Mouse (Mus musculus) retina, postnatal 1 day (tissue): ENCODE results near the gene Snx7.

Source experiments
- DNase-seq: peaks from one replicate; pipeline ENCODE4 v3.0.0-alpha.2; 2012

Snx7 gene

DNA sequence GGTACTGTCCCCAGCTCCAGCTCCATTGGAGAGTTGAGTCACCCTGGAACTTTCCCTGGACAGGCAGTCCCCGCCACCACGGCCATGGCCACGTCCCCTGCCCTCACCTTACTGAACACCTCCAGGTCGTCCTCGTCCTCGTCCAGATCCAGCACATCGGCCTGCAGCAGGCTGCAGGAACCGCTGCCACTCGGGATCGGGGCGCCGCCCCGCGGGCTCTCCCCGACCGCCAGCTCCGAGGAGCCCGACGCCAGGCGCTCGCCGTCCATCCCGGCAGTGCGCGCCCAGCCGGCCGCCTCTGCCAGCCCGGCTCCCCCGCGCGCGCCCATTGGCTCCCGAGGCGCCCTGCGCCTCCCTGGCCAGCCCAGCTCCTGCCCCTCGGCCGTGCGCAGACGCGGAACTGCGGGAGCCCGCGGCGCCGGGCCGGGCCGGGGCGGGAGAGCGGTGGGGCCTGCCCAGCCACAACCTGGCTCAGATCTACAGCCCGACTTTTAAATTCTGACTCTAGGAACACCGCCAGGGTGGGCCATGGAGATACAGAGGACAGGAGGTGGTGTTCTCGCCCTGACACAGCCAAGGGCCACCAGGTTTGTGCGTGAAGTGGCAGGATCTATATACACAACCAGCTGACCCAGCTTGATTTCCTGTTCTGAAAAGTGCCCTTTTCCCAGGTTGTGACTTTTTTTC, at the start of gene Snx7:
Snx7 (minus strand) TSS at position 300 of the 687 bp plus-strand sequence.
- DNase-seq: peak; percentile 91

DNA sequence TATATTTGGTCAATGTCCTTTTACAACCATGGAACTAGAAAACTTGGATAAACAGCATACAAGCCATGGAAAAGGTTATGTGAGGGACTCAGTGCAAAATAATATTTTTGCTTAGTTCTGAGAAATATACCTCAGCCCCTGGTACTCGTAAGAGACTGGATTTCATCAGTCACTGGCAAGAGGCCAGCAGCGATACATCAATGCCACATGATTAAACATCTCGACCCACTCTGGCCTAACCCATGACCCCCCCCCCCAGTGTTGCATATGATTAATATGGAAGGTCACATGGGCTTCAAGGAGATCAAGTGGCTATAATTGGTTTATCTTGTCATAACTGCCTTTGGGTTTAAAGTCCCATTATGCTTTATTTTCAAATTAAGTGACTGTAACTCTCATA, 46.7 kb upstream of the Snx7 start:
- DNase-seq: peak; percentile 44

DNA sequence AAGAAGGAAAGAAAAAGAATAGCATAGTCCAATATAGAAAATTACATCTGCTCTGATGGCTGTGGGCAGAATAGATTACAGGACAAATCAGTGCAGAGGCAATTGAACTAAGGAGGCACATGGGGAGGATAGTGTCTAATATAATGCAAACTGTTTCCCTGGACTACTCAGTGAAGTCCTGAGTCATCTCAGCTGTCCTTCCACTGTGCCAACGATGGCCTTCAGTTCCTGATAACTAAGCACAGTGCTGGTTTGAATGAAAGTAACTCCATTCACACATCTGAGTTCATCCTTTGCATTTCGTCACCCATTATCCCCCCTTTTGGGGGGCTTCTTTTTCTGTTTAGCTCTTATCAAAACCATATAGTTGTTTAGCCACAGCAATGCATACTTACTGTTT, 25.0 kb upstream of the Snx7 start:
- no peak for DNase-seq

DNA sequence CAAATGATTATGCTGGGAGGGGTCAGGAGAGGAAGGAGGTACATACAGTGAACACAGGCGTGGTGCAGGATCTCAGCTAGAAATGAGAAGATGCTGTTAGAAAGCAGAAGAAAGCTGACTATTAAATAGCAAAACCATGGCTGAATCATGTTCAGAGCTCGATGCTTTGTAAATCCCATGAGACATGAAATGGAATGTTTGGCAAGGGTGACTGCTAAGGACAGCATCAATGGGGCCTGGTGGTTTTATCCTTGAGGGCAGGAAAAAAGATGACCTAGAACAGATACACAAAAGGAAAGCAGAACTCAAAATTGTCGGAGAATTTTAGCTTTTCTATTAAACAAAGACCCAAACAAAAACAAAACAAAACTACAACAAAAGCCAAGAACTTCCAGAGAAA, 6.7 kb upstream of the Snx7 start:
- DNase-seq: no peak

DNA sequence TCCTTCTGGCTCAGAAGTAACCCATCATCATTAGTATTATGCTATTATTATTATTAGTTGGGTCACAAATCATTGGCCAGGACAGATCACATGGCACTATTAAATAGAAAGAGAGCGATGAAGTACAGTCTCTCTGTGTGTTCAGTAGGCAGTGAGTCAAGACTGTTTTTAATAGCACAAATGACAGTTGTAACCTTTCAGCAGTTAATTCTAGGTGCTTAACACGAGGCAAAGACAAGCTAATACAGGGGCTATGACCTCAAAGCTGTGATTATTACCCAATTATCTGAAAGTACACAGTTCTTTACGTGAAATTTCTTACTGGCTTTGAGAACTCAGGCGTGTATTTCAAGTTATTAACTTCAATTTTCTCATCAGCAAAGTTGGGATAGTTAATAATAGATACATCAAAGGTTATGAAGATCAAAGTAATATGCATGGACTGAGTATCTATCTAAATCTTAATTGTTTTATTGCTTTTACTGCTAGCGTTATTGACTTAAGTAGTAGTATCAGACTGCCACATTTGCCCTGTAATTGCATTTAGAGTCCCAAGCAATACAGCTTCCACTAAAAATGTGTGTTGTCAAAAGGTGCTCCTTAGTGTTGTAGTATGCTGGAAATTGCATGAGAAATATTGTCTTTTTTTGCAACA, 4.6 kb upstream of the Snx7 start:
- no peak for DNase-seq

DNA sequence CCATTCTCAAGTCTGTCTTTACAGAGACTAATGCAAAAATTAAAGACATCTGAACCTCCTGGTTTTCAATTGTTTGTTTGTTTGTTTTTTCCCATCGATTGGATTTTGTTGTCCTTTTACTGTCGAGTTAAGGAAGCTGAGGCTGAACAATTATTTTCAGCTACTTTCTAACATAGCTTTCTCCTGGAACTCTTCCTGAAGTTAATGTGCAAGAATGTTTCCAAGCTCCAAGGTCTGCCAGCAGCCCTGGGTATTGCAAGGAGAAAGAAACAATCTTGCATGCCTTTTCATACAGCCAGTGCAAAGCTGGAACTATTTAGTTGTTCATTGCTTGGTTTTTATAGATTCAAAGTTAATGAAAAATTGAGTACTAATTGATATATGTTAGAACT, 584 bp upstream of the Snx7 start:
- DNase-seq: no peak

DNA sequence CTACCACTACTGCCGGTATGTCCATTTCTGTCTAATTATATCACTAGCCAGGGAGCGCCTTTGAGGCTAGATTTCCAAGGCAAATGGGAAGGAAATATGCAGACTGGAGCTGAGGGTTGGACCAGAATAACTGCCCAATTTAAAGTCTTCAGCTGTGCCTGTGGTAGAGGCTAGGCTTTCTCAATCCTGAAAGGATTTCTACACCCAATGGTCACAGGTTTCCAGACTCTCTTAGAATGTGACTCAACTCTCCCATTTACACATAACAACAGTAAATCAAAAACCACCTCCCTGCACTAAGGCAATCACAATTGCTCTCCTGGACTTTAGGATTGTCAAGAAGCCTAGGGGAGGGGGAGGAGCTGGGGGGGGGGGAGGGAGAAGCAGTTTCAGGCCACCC, 645 bp downstream of the Snx7 start:
- DNase-seq: no peak

DNA sequence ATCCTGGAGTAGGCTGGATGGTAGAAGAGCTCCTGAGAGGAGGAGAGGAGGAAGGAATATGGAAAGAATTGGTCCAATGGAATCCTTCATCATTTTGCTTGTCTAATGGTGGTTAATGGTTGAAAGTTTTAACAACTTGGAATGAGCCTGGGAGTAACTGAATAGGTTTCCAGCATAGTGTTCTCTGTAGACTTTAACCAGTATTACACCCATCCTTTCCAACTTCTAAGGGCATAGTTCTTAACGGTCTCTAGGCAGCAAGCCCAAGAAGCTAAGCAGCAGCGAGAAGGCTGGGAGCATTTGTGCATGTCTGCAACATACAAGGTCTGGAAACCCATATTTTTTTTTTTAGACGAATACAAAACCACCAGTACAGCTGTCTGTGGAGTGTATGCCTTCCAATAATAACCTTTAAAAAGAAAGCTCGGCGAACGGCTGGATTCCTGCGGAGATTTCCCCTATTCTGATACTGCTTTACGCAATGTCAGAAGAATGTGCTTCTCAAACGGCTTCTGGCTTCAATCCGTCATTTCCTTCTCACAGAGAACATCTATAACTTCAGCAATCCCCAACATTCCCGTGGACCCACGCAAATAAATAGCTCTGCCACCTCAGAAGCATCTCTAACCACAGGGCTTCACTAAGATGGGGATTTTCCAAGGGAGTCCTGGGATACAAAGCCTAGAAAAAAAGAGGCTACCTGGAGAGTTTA, 1.9 kb downstream of the Snx7 start:
- no peak for DNase-seq

DNA sequence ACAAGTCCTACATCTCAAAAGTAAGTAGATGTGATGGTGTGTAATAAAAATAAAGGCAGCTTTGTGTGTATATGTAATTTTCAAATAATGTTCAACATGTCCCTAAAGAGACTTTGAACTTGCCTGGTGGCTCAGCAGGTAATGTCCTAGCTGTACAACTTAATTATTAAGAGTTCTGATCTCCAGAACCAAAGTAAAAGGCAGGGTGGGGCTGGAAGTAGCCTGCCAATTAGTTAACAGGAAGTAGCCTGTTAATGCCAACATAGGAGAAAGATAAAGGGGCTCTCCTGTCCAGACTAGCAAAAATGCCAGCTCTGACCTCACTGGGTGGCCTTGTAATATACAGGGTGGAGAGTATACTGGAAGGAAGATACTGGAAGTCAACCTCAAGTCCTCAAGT, 3.1 kb downstream of the Snx7 start:
- no peak for DNase-seq

DNA sequence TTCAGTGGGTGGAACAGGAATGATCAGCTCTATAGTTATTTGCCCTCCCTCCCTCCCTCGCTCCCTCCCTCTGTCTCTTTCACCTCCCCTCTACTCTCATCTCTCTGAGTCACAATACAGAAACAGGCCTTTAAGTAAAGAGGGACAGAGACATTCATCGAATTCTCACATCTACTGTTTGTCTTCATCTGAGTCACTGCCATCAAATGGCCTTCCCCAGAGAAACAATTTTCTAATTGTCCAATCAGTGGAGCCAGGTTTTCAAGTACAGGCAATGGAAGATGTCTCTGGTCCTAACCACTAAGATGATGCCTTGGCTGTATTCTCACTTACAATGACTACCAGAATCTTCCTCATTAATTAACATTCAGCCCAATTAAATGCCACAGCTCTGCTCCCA, 5.8 kb downstream of the Snx7 start:
- DNase-seq: no peak

DNA sequence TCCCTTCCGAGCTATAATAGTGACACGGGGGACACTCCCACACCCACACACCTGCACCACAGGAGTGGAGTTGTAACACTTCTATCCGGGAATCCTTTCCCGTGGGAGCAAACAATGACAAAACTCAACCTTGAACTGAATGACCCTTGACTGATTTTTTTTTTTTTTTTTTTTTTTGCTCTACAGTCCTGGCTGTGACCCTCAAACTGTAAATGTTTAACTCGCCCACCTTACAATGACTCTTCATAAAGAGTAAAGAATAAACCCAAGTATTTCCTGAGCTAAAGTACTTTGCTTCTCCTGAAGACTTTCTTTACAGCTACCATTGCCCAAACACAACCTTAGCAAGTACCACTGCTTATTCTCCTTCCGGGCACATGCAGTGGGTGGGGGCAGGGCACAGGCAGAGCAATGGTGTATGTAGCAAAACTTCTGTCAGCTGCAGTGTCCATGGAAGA, 6.7 kb downstream of the Snx7 start:
- no peak for DNase-seq

DNA sequence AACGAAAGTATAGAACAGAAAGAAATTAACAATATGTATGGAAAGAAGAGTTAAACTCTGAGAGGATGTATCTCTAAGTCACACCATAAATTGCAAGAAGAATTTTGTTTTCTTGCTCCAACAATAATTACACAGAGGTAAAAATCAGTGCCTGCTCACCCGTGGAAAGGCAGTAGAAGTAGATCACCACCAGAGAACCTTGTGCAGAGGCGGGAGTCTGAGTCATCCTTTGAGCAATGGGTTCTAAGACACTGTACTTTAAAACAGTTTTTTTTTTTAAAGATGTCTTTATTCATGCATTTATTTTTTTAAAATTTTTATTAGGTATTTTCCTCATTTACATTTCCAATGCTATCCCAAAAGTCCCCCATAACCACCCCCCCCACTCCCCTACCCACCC, 9.7 kb downstream of the Snx7 start:
- DNase-seq: no peak

DNA sequence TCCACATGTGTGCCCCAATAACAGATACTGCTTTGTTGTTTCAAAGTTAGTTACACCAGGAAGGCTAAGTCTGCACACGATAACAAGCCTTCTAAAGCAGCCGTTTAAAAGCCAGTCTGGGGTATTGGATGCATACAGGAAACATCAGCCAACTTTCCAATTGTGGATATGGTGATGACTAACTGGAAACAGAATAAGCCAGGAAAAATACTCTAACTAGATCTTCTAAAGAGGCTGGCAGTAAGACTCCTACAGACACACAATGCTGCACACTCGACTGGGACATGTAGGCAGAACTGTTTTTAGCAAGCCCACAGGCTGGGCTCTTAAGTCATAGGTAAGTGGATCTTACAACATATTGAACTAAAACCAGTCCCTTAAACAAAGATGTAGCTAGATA, 15.0 kb downstream of the Snx7 start:
- no peak for DNase-seq

DNA sequence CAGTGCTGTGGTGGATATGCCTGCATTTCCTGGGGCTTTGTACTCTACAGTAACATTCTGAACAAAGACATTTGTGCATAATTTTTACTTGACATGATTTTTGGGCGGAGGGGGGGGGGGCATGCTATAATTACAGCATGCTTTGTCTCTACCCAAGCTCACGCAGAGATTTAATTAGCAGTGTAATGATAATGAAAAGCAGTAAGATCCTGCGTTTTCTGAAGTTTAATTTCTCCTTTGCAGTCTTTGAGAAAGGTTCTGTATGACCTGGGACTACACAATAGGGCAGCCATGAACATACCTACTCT, 16.7 kb downstream of the Snx7 start:
- no peak for DNase-seq

DNA sequence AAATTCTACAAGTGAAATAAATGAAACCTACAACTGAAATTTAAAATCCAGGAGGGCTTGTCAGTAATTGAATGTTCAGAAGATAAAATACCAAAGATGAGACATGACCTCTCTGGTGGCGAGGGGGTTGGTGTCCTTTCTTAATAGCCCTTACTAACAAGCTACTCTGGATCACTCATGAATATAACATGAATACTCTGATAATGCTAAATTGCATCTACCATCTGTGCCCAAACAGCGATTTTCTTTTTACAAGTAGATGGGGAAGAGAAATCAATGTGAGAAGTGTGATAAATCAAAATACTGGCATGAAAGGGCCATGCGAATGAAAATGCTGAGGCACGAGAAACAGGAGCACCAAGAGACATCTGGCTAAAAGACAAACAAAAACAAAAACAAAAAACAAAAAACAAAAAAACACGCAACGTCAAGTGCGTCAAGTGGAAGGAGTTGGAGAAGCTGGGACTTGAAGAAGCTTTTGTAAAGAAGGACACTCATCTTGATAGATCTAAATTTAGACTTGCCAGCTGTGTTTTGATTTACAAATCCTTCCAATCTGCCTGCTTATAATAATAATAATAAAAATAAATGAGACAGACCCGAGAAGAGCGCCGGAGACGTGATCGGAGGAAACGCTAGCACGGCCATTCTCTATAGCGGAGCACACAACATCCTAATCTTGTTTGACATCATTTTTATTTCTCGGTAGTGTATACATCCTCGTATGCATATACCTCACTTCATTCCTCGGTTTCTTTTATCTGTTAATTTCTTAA, 17.3 kb downstream of the Snx7 start:
- no peak for DNase-seq

DNA sequence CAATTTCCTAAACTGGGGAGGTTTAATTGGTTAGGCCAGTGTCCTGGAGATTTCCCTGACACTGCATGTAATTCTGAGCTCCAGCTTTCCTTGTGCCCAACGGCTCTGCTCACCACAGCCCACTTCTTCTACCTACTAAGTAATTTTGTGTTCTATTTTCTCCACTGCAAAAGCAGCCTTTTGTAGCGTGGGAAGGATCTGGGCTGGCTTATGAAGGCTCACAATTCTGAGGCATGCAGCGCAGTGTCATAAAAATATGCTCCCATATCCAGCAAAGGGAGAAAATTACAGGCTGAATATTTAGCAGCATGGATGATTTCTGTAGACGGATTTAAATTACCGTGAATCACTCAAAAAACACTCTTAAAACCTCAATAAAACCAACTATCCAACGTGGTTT, 19.9 kb downstream of the Snx7 start:
- DNase-seq: no peak

DNA sequence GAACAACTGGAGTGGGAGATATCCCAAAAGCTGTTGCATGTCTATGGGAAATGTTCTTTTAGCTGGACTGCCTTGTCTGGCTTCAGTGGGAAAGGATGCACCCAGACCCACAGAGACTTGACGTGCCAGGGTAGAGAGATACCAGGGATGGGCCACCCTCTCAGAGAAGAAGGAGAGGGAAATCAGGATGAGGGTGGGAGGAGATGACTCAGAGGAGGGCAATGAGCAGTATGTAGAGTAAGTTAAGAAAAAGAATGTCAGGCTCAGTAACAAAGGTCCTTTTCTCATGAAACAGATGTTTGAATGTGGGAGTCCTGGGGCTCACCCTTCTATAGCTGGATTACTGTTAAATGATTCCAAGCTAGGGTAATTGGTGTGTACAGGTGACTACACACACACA, 26.1 kb downstream of the Snx7 start:
- DNase-seq: no peak

DNA sequence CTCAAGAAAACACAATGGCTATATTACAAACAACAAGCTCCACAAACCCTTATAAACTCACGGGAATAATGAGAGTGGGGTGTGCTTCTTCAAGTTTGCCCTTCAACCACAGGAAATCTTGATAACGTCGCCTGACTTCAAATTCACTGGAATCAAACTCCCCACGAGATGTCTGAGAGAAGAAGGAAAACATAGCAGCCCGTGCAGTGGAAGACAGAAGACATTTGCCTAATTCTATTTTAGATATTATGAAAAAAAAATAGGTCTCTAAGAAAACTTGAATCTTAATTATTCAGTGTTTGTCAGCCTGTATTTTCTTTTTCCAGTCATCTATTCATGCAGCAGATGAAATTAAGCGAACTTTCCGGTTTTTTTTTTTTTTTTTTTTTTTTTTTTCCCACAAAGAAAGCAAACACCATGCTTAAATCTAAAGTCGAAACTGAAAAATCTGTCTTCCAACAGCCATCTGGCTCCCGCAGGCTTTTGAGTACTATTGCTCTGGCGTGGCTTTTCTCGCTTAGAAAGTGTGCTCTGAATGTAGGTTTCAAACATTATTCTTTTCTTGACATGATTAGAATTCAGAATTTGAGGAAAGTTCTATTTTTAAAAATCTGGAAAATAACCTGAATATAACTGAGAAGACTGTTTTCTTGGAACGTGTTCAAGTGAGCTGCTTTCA, 28.7 kb downstream of the Snx7 start:
- DNase-seq: no peak

DNA sequence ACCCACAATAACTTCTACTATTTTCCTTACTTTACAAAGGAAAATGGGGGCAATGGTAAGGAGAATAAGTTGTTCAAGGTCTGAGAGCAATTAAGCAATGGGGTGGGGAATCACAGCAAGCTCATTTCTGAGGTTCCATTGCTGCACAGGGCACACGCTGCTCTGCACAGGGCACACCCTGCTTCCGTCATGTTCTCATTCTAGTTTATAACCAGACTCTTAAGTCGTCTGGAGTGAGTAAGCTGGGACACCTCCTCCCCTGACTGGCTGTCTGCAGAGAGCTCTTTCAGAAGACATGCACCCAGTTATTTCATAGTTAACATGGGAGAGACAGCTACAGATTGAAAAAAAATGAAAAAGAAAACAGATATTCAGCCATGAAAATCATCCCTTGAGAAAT, 30.7 kb downstream of the Snx7 start:
- DNase-seq: no peak

DNA sequence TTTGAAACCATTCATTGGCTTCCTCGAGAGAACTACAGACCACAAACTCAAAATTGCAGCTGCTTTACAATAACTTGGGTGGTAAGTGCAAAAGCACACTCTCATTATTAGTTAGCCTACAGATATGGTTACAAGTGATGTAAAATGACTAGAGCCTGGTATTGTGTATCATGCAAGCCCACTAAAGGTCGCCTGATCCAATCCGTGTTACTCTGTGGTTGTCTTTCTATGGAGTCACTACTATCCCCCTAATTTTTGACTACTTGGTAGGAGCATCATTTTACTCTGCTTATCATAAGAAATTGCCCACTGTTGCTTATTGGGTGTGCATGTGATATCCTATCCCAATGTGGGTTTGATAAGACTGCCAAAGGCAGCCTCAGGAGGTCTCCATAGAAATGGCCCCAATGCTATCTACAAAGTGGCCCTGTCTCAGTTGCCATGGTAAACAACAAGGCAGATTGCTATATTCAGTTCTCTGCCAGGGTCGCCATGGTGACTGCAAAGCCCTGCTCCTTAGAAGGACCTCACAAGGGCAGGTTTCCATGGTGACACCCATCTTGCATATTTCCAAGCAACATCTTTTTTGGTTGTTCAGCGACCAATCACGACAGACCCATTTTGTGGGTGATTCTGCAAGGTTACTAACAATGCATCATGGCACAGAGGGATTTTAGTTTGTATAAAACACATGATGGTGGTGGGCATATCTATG, 42.1 kb downstream of the Snx7 start:
- DNase-seq: peak; percentile 29

DNA sequence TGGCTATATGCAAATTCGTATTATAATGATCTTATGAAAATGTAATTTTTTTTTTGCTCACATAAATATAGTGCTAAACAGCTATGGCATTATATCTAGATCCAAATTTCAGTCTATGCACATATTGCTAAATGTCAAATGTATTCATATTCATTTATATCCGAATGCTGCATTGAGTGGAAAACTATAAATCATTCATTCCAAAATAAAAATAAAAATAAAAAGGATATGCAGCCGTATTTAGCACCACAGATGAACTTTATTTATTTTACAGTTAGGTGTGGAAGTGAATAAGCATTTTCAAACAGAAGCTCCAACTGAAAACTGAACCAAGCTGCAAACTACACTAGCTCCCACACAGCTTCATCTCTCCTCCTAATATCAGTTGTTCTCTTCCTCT, 45.5 kb downstream of the Snx7 start:
- DNase-seq: no peak

DNA sequence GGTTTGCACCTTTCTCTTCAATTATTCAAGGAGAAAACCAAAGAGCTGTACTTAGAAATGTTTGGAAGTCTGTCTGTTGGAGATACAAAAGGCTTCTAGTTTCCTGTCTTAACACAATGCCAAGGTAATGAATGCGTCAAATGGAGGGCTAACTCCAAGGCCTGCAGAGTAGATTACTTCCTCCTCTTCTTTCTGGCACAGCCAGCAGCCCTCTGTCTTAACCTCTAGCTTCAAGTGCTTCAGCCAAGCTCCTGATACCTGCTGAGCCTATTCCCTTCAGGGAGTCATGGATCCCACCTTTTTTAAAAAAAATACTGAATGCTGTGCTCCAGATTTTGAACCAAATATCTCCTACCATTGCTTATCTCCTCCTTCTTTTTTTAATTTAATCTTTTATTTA, 51.1 kb downstream of the Snx7 start:
- no peak for DNase-seq
